Comparison of ENCODE assay signal across 8 mouse cellular contexts in genomic region chr10:18526184-18526850, GRCm38 (mm10). TPM values are rescaled to one million over a fixed set of nuclear protein-coding genes. Genes with fewer than 3 reads are reported as not detected.
DNase-seq lines count a peak whose midpoint lies in the region; ATAC-seq lines count a peak whose summit lies in the region.

No protein-coding gene starts in this region.

- ATAC-seq in erythroid progenitor cell, adult 5-6 weeks (replicated peaks; ENCODE audit: low FRiP score, poor library complexity, severe bottlenecking), result 0 out of 2 replicates have a peak, but pooled peaks have one; percentile 30
- ATAC-seq in CD4-positive, CD25-positive, alpha-beta regulatory T cell, adult 4 months, result no peak

- intact Hi-C loops in gastrocnemius, postnatal 36 days (cut with DNase I), result no loop called here
- intact Hi-C loops in heart, postnatal 10 days (cut with DNase I), result loop anchor here (5.0 kb wide), 1 partner anchor 204 kb away; no protein-coding TSS in a partner anchor

- peak; percentile 70 for DNase-seq in gastrocnemius, adult 18-20 months (ENCODE audit: low spot score)
- DNase-seq in gastrocnemius, postnatal 36 days, result no peak
- DNase-seq in heart, postnatal 10 days, result peak; percentile 56 to 57
- DNase-seq in layer of hippocampus, postnatal 10 days (ENCODE audit: low spot score in 2 of 2), result peak; percentile 46 to 59
- peak; percentile 44 to 61 for DNase-seq in right cerebral cortex, postnatal 10 days (ENCODE audit: low spot score in 2 of 2)
- no peak for DNase-seq in adrenal gland, postnatal 25 days

RNA-seq across cellular contexts. Expression of gene Hebp2, which starts 19.6 kb away (rescaled TPM):
- total RNA-seq in gastrocnemius, adult 18-20 months (2021), result under 1 TPM; 0.37 to 0.76 TPM
- under 1 TPM; 0.61 to 0.86 TPM for total RNA-seq in gastrocnemius, postnatal 36 days (2021)
- not detected in 2 replicates for total RNA-seq in erythroid progenitor cell, adult 5-6 weeks (2015; ENCODE audit: low replicate concordance)
- total RNA-seq in erythroid progenitor cell, adult 5-6 weeks (2017; ENCODE audit: low replicate concordance), result not detected in 2 replicates
- total RNA-seq in heart, postnatal 10 days (2021), result 1 to 10 TPM; 3.3 to 3.9 TPM
- 1 to 10 TPM; 3.1 to 3.6 TPM for total RNA-seq in layer of hippocampus, postnatal 10 days (2021)
- polyA plus RNA-seq in CD4-positive, CD25-positive, alpha-beta regulatory T cell, adult 4 months (2017; shearing (Covaris generic)), result not detected
- total RNA-seq in adrenal gland, postnatal 25 days (2021), result 2.6 and 4.5 TPM in 2 replicates

Comparison
In these comparisons a context has a peak if more than half of its experiments do, and no peak if none do; other contexts are left out.
1. DNase-seq: peak in gastrocnemius, adult 18-20 months (single experiment), heart, postnatal 10 days (2 of 2), layer of hippocampus, postnatal 10 days (2 of 2) and right cerebral cortex, postnatal 10 days (2 of 2); none in gastrocnemius, postnatal 36 days (0 of 2) and adrenal gland, postnatal 25 days (single experiment).